Mouse (Mus musculus): ENCODE measurements around the gene Usp12. TPM values are rescaled to one million over a fixed set of nuclear protein-coding genes. Genes with fewer than 3 reads are reported as not detected.
A peak's percentile ranks its signal among the peaks of the same experiment; 100 is the strongest.

Gene Usp12
- polyA plus RNA-seq, 1 experiment from 2014 or later: 17.2 TPM

DNA sequence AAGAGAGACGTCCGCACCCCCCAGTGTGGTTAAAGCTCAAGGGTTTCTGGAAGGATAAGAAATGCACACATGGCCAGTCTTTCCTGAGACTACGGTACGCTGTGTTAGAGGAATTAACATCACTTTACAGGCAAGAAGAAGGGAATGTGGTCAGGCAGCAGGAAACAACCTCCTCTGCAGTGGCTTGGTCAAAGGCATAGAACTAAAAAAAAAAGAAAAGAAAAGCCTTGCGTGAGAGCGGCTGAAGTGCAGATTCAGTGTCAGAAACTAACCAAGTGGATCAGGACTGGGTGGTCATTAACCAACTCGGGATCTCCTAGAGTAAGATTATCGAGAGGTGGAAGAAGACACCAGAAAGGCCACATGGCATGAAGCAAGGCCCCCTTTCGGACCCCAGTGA lies 5.4 kb downstream of the Usp12 start:
- H3K4me3 ChIP-seq (ENCODE audit: low read length): no peak overlapping the region
- peaks cover 45% of the 10 kb centered on the region for H3K4me1 ChIP-seq (replicated peaks; ENCODE audit: control insufficient read depth, insufficient read depth, low read length)
- no peaks in the 10 kb centered on the region for H3K9me3 ChIP-seq (ENCODE audit: control insufficient read depth, low read length)
- no peak overlapping the region for H3K9ac ChIP-seq (ENCODE audit: low read length)
- no peak for ATAC-seq (ENCODE audit: low read depth)
- no peaks in the 10 kb centered on the region for H3K27me3 ChIP-seq (ENCODE audit: control insufficient read depth, insufficient read depth, low read depth, low read length)
- no peak overlapping the region for H3K4me2 ChIP-seq (ENCODE audit: low read depth, low read length)
- H3K36me3 ChIP-seq (ENCODE audit: control insufficient read depth, insufficient read depth, low read length): no peaks in the 10 kb centered on the region
- 53% methylated on average over 9 of the region's 9 CpGs for WGBS
- H3K27ac ChIP-seq (ENCODE audit: low read length): no peak overlapping the region

DNA sequence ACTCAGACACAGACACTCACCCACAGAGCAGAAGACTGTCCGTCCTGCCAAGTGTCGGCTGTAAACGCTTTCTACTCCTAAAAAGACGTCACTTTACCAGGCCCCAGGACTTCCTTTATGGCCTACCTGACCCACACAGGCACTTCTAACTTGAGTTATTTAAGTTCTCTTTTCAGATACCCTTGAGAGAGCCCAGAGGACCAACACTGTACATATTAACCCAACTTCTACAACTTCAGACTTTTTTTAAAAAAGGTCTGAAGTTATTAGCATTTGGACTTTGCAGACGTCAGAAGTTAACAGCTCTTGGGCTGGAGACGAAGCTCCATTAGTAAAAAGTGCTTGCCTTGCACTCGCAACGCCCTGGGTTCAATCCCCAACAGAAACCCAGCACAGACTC lies 8.7 kb downstream of the Usp12 start:
- Histone ChIP-seq H3K4me3 (ENCODE audit: low read length) (no peak overlapping the region), H3K27ac (ENCODE audit: low read length) (peak overlapping the region; percentile 54), H3K36me3 (ENCODE audit: control insufficient read depth, insufficient read depth, low read length) (no peaks in the 10 kb centered on the region), H3K4me2 (ENCODE audit: low read depth, low read length) (no peak overlapping the region), H3K9me3 (ENCODE audit: control insufficient read depth, low read length) (no peaks in the 10 kb centered on the region), H3K27me3 (ENCODE audit: control insufficient read depth, insufficient read depth, low read depth, low read length) (no peaks in the 10 kb centered on the region), H3K4me1 (replicated peaks; ENCODE audit: control insufficient read depth, insufficient read depth, low read length) (peaks cover 31% of the 10 kb centered on the region), H3K9ac (ENCODE audit: low read length) (no peak overlapping the region)
- 45% methylated on average over 8 of the region's 8 CpGs for WGBS
- peak; percentile 68 for ATAC-seq (ENCODE audit: low read depth)

DNA sequence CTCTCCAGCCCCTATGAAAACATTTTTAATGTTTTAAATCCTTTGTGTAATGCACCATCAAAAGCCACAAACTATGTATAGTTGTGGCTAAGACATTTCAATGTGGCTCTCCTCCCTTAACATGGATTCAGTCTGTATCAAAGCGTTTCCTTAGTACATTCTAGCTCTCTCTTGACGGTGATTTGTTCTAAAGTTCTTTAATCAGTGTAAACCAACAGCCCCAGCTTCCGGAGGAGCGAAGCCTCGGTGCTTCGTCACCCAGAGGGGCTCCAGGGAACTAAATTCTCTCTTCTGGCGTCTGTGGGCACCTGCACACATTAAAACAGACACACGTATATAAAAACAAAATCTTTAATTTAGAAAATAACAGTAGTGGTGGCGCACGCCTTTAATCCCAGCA lies 10.9 kb downstream of the Usp12 start:
- peaks cover 36% of the 10 kb centered on the region for H3K4me1 ChIP-seq (replicated peaks; ENCODE audit: control insufficient read depth, insufficient read depth, low read length)
- H3K27ac ChIP-seq (ENCODE audit: low read length): no peak overlapping the region
- H3K36me3 ChIP-seq (ENCODE audit: control insufficient read depth, insufficient read depth, low read length): no peaks in the 10 kb centered on the region
- no peak overlapping the region for H3K9ac ChIP-seq (ENCODE audit: low read length)
- no peak overlapping the region for H3K4me3 ChIP-seq (ENCODE audit: low read length)
- H3K27me3 ChIP-seq (ENCODE audit: control insufficient read depth, insufficient read depth, low read depth, low read length): no peaks in the 10 kb centered on the region
- ATAC-seq (ENCODE audit: low read depth): no peak
- no peak overlapping the region for H3K4me2 ChIP-seq (ENCODE audit: low read depth, low read length)
- no peaks in the 10 kb centered on the region for H3K9me3 ChIP-seq (ENCODE audit: control insufficient read depth, low read length)
- 86% methylated on average over 10 of the region's 10 CpGs for WGBS

DNA sequence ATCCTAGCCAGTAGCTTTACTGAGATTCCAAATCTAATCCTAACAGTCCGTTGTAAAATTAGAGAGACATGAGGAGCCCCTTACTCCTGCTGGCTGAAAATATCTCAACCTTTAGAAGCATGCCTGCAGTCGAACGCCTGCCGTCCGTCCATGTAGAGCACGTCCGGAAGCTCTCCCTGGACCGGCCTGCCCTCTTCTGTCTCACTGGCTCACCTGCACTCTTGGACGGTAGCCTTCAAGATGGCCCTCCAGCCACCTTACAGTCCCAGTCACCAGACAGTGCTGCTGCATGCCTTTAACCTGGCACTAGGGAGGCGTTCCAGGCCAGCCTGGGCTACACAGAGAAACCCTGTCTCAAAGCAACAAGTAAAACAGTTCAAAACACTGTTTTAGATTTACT lies 11.5 kb downstream of the Usp12 start:
- ATAC-seq (ENCODE audit: low read depth): no peak
- no peaks in the 10 kb centered on the region for H3K36me3 ChIP-seq (ENCODE audit: control insufficient read depth, insufficient read depth, low read length)
- H3K4me3 ChIP-seq (ENCODE audit: low read length): no peak overlapping the region
- H3K9ac ChIP-seq (ENCODE audit: low read length): no peak overlapping the region
- peaks cover 31% of the 10 kb centered on the region for H3K4me1 ChIP-seq (replicated peaks; ENCODE audit: control insufficient read depth, insufficient read depth, low read length)
- WGBS: 86% methylated on average over 10 of the region's 10 CpGs
- H3K27ac ChIP-seq (ENCODE audit: low read length): no peak overlapping the region
- no peaks in the 10 kb centered on the region for H3K27me3 ChIP-seq (ENCODE audit: control insufficient read depth, insufficient read depth, low read depth, low read length)
- H3K4me2 ChIP-seq (ENCODE audit: low read depth, low read length): no peak overlapping the region
- no peaks in the 10 kb centered on the region for H3K9me3 ChIP-seq (ENCODE audit: control insufficient read depth, low read length)

DNA sequence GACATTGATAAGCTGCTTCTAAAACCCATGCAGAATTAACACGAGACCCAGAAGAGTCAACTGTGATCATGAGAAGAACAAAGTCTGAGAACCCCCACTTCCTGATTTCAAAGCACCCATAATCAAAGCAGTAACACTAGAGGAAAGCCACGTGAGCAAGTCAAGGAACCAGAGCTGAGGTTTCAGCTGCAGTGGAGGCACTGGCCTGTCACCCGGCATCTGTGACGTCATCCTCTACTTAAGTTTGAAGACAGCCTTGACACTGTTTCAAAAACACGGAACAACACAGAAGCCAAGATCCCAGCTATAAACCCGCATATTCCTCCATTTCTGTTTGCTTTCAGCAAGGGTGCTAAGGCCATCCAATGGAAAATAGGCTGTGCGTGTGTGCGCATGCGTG lies 13.1 kb downstream of the Usp12 start:
- Histone ChIP-seq H3K9ac (ENCODE audit: low read length) (no peak overlapping the region), H3K9me3 (ENCODE audit: control insufficient read depth, low read length) (no peaks in the 10 kb centered on the region), H3K4me3 (ENCODE audit: low read length) (no peak overlapping the region), H3K4me1 (replicated peaks; ENCODE audit: control insufficient read depth, insufficient read depth, low read length) (peaks cover 38% of the 10 kb centered on the region), H3K4me2 (ENCODE audit: low read depth, low read length) (no peak overlapping the region), H3K27me3 (ENCODE audit: control insufficient read depth, insufficient read depth, low read depth, low read length) (no peaks in the 10 kb centered on the region), H3K27ac (ENCODE audit: low read length) (no peak overlapping the region), H3K36me3 (ENCODE audit: control insufficient read depth, insufficient read depth, low read length) (no peaks in the 10 kb centered on the region)
- ATAC-seq (ENCODE audit: low read depth): no peak
- WGBS: 56% methylated on average over 9 of the region's 9 CpGs

DNA sequence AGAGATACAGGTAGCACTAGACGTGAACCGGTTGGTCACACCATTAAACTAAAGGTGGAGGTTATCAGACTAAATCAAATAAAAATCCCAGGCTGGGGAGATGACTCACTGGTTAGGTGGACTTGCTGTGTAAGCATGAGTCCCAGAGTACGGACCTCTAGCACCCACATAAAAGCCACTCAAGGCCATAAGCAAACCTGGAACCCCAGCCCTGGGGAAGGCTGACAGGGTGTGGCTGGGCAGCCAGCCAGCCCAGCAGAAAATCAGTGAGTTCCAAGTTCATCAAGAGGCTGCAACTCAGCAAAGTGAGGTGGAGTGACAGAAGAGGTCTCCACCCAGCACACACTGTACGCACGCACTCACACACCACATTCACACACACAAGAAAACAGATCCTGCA lies 14.9 kb downstream of the Usp12 start:
- H3K9me3 ChIP-seq (ENCODE audit: control insufficient read depth, low read length): no peaks in the 10 kb centered on the region
- no peak overlapping the region for H3K4me2 ChIP-seq (ENCODE audit: low read depth, low read length)
- 48% methylated on average over 5 of the region's 5 CpGs for WGBS
- H3K9ac ChIP-seq (ENCODE audit: low read length): no peak overlapping the region
- no peak overlapping the region for H3K4me3 ChIP-seq (ENCODE audit: low read length)
- peak overlapping the region; percentile 80 for H3K27ac ChIP-seq (ENCODE audit: low read length)
- H3K4me1 ChIP-seq (replicated peaks; ENCODE audit: control insufficient read depth, insufficient read depth, low read length): peaks cover 40% of the 10 kb centered on the region
- H3K36me3 ChIP-seq (ENCODE audit: control insufficient read depth, insufficient read depth, low read length): no peaks in the 10 kb centered on the region
- no peaks in the 10 kb centered on the region for H3K27me3 ChIP-seq (ENCODE audit: control insufficient read depth, insufficient read depth, low read depth, low read length)
- ATAC-seq (ENCODE audit: low read depth): peak; percentile 90

DNA sequence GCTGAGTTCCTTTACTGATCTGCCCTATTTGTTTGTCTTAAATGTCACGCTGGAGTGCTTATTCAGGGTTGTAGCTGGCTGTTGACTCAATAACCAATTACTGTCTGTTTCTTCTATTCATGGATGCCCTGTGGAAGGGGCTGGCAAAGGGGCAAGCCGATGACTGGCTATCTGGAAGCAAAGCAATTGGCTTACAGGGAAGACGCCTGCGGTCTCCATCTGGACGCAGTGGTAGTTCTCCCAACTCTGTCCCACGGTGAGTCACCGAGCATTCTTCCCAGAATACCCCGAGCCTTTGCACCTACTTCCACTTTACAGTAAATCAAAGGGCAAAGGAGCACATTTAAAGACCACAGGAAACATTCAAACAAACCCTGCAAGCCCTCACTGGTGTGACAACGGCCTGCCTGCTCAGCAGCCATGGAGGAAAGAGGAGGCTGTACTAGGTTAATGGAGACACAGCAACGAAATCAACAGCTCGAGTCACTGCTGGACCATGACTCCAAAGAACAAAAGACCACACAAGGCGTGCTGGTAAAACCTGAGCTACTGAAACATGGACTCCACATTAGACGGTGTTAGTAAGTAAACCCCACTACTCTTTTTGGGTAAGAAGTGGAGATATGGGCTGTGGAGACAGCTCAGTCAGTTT lies 17.7 kb downstream of the Usp12 start:
- Histone ChIP-seq H3K4me1 (replicated peaks; ENCODE audit: control insufficient read depth, insufficient read depth, low read length) (peaks cover 36% of the 10 kb centered on the region), H3K4me3 (ENCODE audit: low read length) (no peak overlapping the region), H3K27ac (ENCODE audit: low read length) (no peak overlapping the region), H3K9ac (ENCODE audit: low read length) (no peak overlapping the region), H3K9me3 (ENCODE audit: control insufficient read depth, low read length) (no peaks in the 10 kb centered on the region), H3K4me2 (ENCODE audit: low read depth, low read length) (no peak overlapping the region), H3K36me3 (ENCODE audit: control insufficient read depth, insufficient read depth, low read length) (no peaks in the 10 kb centered on the region), H3K27me3 (ENCODE audit: control insufficient read depth, insufficient read depth, low read depth, low read length) (no peaks in the 10 kb centered on the region)
- ATAC-seq (ENCODE audit: low read depth): no peak
- 75% methylated on average over 13 of the region's 13 CpGs for WGBS

DNA sequence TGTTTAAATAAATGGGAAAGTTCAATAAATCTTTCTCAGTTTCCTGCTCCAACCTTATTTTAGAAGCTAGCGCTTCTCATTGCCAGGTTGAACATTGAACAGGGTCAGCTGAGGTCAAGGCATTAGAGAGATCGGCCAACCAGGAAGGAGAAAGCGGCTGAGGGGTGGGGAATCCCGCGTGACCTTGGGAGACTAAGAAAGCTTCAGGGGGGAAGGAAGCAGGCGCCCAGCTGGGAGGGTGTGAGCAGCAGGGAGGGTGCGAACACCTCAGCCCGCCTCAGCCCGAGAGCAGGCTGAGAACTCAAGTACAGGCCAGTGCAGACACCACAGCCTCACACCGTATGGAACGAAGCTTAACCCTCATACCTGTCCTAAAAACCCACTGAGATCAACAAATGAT lies 22.8 kb downstream of the Usp12 start:
- H3K27ac ChIP-seq (ENCODE audit: low read length): no peak overlapping the region
- ATAC-seq (ENCODE audit: low read depth): peak; percentile 41; the same call in 1 of the 2 replicates

DNA sequence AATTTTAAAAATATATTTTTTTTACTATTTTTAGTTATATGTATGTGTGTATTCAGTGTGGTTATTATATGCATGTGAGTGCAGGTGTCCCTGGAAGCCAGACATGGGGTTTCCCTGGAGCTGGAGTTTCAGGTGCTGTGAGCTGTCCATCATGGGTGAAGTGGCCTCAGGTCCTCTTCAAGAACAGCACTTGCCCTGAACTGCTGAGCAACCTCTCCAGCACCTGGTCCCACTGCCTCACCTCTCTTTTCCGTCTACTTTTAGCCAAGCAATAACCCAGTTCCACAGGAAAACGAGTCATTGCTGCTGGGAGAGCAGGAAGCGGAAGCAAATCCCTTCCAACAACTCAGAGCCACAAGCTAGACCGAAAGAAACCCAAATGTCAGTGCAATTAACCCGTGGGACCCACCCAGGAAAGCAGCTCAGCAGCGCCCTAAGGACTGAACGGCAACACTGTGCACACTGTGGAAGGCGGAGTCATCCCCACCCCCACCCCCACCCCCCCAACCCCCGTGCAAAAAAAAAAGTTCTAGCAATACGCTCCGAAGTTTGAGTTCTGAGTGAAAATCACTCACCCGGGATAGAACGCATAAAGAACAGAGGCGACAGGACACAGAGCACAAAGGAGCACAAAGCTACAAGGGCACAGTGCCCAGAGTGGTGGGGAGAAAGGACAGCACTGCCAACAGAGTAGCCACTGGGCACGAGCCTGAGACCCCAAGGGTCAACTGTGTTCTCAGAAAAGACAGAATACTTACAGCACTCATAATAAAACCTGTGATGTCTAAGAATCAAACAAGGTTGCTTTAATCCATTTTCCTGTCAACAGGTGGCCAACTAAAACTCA lies 24.6 kb downstream of the Usp12 start:
- H3K4me3 ChIP-seq (ENCODE audit: low read length): no peak overlapping the region
- peak overlapping the region; percentile 0; the same call in 1 of the 2 replicates for H3K27ac ChIP-seq (ENCODE audit: low read length)
- H3K4me1 ChIP-seq (replicated peaks; ENCODE audit: control insufficient read depth, insufficient read depth, low read length): peaks cover 18% of the 10 kb centered on the region
- H3K9ac ChIP-seq (ENCODE audit: low read length): no peak overlapping the region
- WGBS: 44% methylated on average over 15 of the region's 15 CpGs
- H3K9me3 ChIP-seq (ENCODE audit: control insufficient read depth, low read length): no peaks in the 10 kb centered on the region
- H3K4me2 ChIP-seq (ENCODE audit: low read depth, low read length): 0 out of 2 replicates have a peak overlapping the region, but pooled peaks have one; percentile 4
- H3K36me3 ChIP-seq (ENCODE audit: control insufficient read depth, insufficient read depth, low read length): peaks cover 2% of the 10 kb centered on the region; the same call in 1 of the 2 replicates
- no peaks in the 10 kb centered on the region for H3K27me3 ChIP-seq (ENCODE audit: control insufficient read depth, insufficient read depth, low read depth, low read length)
- peak; percentile 70 for ATAC-seq (ENCODE audit: low read depth)

More for the DNA sequence above, 22.8 kb downstream of the Usp12 start:
- Histone ChIP-seq H3K9me3 (ENCODE audit: control insufficient read depth, low read length) (no peaks in the 10 kb centered on the region), H3K4me2 (ENCODE audit: low read depth, low read length) (no peak overlapping the region), H3K27me3 (ENCODE audit: control insufficient read depth, insufficient read depth, low read depth, low read length) (no peaks in the 10 kb centered on the region), H3K36me3 (ENCODE audit: control insufficient read depth, insufficient read depth, low read length) (peaks cover under 1% of the 10 kb centered on the region; the same call in 1 of the 2 replicates), H3K9ac (ENCODE audit: low read length) (no peak overlapping the region), H3K4me3 (ENCODE audit: low read length) (no peak overlapping the region), H3K4me1 (replicated peaks; ENCODE audit: control insufficient read depth, insufficient read depth, low read length) (peaks cover 25% of the 10 kb centered on the region)
- WGBS: 29% methylated on average over 11 of the region's 11 CpGs

All from lung, embryonic 16.5 days (tissue).